Mouse (Mus musculus): ENCODE measurements at regions not wholly inside any gene's neighbourhood (a gene's known extent, or its start where the extent isn't known, plus 50 kb on each side); places are given as distances from the start of the nearest gene placed in this dataset.

GRCm38 (mm10) chr4:94190940-94191339 is 365.4 kb upstream of the Gm10306 start:
- TF ChIP-seq POLR2A (IDR thresholded peaks at IDR 0.05; ENCODE audit: borderline replicate concordance, insufficient read depth, low read length), result no peak
- TF ChIP-seq CTCF (IDR thresholded peaks at IDR 0.05; ENCODE audit: borderline replicate concordance, insufficient read depth, low read depth, low read length), result no peak
- H3K27ac ChIP-seq (ENCODE audit: insufficient read depth, low read length), result no peak overlapping the region
- no peaks in the 10 kb centered on the region for H3K27me3 ChIP-seq (ENCODE audit: control insufficient read depth, insufficient read depth, low read length)
- no peak for DNase-seq
- no peak overlapping the region for H3K4me3 ChIP-seq (replicated peaks; ENCODE audit: insufficient read depth, low read depth, low read length)
- 74% methylated on average over 2 of the region's 2 CpGs for WGBS
- no peaks in the 10 kb centered on the region for H3K4me1 ChIP-seq (ENCODE audit: control insufficient read depth, insufficient read depth, low read length)

GRCm38 (mm10) chr4:94216265-94216664 is 340.1 kb upstream of the Gm10306 start:
- WGBS, result 87% methylated on average over 1 of the region's 1 CpGs
- TF ChIP-seq POLR2A (IDR thresholded peaks at IDR 0.05; ENCODE audit: borderline replicate concordance, insufficient read depth, low read length) (no peak), CTCF (IDR thresholded peaks at IDR 0.05; ENCODE audit: borderline replicate concordance, insufficient read depth, low read depth, low read length) (no peak)

GRCm38 (mm10) chr4:94235650-94236206 is 320.6 kb upstream of the Gm10306 start:
- no peak overlapping the region for H3K4me3 ChIP-seq (replicated peaks; ENCODE audit: insufficient read depth, low read depth, low read length)
- 88% methylated on average over 2 of the region's 2 CpGs for WGBS
- TF ChIP-seq CTCF (IDR thresholded peaks at IDR 0.05; ENCODE audit: borderline replicate concordance, insufficient read depth, low read depth, low read length), result no peak
- TF ChIP-seq POLR2A (IDR thresholded peaks at IDR 0.05; ENCODE audit: borderline replicate concordance, insufficient read depth, low read length), result no peak

More at GRCm38 (mm10) chr4:94216265-94216664, 340.1 kb upstream of the Gm10306 start:
- Histone ChIP-seq H3K4me3 (replicated peaks; ENCODE audit: insufficient read depth, low read depth, low read length) (no peak overlapping the region), H3K27ac (ENCODE audit: insufficient read depth, low read length) (no peak overlapping the region), H3K27me3 (ENCODE audit: control insufficient read depth, insufficient read depth, low read length) (no peaks in the 10 kb centered on the region), H3K4me1 (ENCODE audit: control insufficient read depth, insufficient read depth, low read length) (no peaks in the 10 kb centered on the region)
- no peak for DNase-seq

GRCm38 (mm10) chr4:94256026-94256425 is 300.3 kb upstream of the Gm10306 start:
- H3K4me3 ChIP-seq (replicated peaks; ENCODE audit: insufficient read depth, low read depth, low read length), result no peak overlapping the region
- H3K27ac ChIP-seq (ENCODE audit: insufficient read depth, low read length), result no peak overlapping the region
- no peak for DNase-seq
- 80% methylated on average over 1 of the region's 1 CpGs for WGBS
- H3K4me1 ChIP-seq (ENCODE audit: control insufficient read depth, insufficient read depth, low read length), result no peaks in the 10 kb centered on the region
- H3K27me3 ChIP-seq (ENCODE audit: control insufficient read depth, insufficient read depth, low read length), result no peaks in the 10 kb centered on the region
- TF ChIP-seq POLR2A (IDR thresholded peaks at IDR 0.05; ENCODE audit: borderline replicate concordance, insufficient read depth, low read length) (no peak), CTCF (IDR thresholded peaks at IDR 0.05; ENCODE audit: borderline replicate concordance, insufficient read depth, low read depth, low read length) (no peak)

More at GRCm38 (mm10) chr4:94235650-94236206, 320.6 kb upstream of the Gm10306 start:
- H3K27me3 ChIP-seq (ENCODE audit: control insufficient read depth, insufficient read depth, low read length), result no peaks in the 10 kb centered on the region
- H3K27ac ChIP-seq (ENCODE audit: insufficient read depth, low read length), result no peak overlapping the region
- no peaks in the 10 kb centered on the region for H3K4me1 ChIP-seq (ENCODE audit: control insufficient read depth, insufficient read depth, low read length)
- DNase-seq, result no peak

- Histone ChIP-seq H3K4me3 (replicated peaks; ENCODE audit: insufficient read depth, low read depth, low read length) (no peak overlapping the region), H3K27me3 (ENCODE audit: control insufficient read depth, insufficient read depth, low read length) (no peaks in the 10 kb centered on the region), H3K27ac (ENCODE audit: insufficient read depth, low read length) (no peak overlapping the region), H3K4me1 (ENCODE audit: control insufficient read depth, insufficient read depth, low read length) (no peaks in the 10 kb centered on the region)
- TF ChIP-seq CTCF (IDR thresholded peaks at IDR 0.05; ENCODE audit: borderline replicate concordance, insufficient read depth, low read depth, low read length), result no peak
- TF ChIP-seq POLR2A (IDR thresholded peaks at IDR 0.05; ENCODE audit: borderline replicate concordance, insufficient read depth, low read length), result no peak
- no peak for DNase-seq
Observed at GRCm38 (mm10) chr4:94261136-94261535, 295.2 kb upstream of the Gm10306 start.

GRCm38 (mm10) chr4:94281732-94282131 is 274.6 kb upstream of the Gm10306 start:
- no peak for DNase-seq
- no peak overlapping the region for H3K27ac ChIP-seq (ENCODE audit: insufficient read depth, low read length)
- no peaks in the 10 kb centered on the region for H3K4me1 ChIP-seq (ENCODE audit: control insufficient read depth, insufficient read depth, low read length)
- H3K27me3 ChIP-seq (ENCODE audit: control insufficient read depth, insufficient read depth, low read length), result no peaks in the 10 kb centered on the region
- no peak overlapping the region for H3K4me3 ChIP-seq (replicated peaks; ENCODE audit: insufficient read depth, low read depth, low read length)
- no peak for TF ChIP-seq CTCF (IDR thresholded peaks at IDR 0.05; ENCODE audit: borderline replicate concordance, insufficient read depth, low read depth, low read length)
- no peak for TF ChIP-seq POLR2A (IDR thresholded peaks at IDR 0.05; ENCODE audit: borderline replicate concordance, insufficient read depth, low read length)

- TF ChIP-seq POLR2A (IDR thresholded peaks at IDR 0.05; ENCODE audit: borderline replicate concordance, insufficient read depth, low read length) (no peak), CTCF (IDR thresholded peaks at IDR 0.05; ENCODE audit: borderline replicate concordance, insufficient read depth, low read depth, low read length) (no peak)
- no peak overlapping the region for H3K4me3 ChIP-seq (replicated peaks; ENCODE audit: insufficient read depth, low read depth, low read length)
- no peaks in the 10 kb centered on the region for H3K4me1 ChIP-seq (ENCODE audit: control insufficient read depth, insufficient read depth, low read length)
- H3K27me3 ChIP-seq (ENCODE audit: control insufficient read depth, insufficient read depth, low read length), result no peaks in the 10 kb centered on the region
- no peak for DNase-seq
- no peak overlapping the region for H3K27ac ChIP-seq (ENCODE audit: insufficient read depth, low read length)
Observed at GRCm38 (mm10) chr4:94292150-94292549, 264.2 kb upstream of the Gm10306 start.

- no peak for DNase-seq
- Histone ChIP-seq H3K27me3 (ENCODE audit: control insufficient read depth, insufficient read depth, low read length) (no peaks in the 10 kb centered on the region), H3K4me1 (ENCODE audit: control insufficient read depth, insufficient read depth, low read length) (no peaks in the 10 kb centered on the region), H3K4me3 (replicated peaks; ENCODE audit: insufficient read depth, low read depth, low read length) (no peak overlapping the region), H3K27ac (ENCODE audit: insufficient read depth, low read length) (no peak overlapping the region)
- TF ChIP-seq POLR2A (IDR thresholded peaks at IDR 0.05; ENCODE audit: borderline replicate concordance, insufficient read depth, low read length), result no peak
- no peak for TF ChIP-seq CTCF (IDR thresholded peaks at IDR 0.05; ENCODE audit: borderline replicate concordance, insufficient read depth, low read depth, low read length)
Observed at GRCm38 (mm10) chr4:94317298-94317697, 239.0 kb upstream of the Gm10306 start.
